Mouse (Mus musculus) neural tube, embryonic 11.5 days (tissue): Measurements from ENCODE around the gene Spop. TPM values are rescaled to one million over a fixed set of nuclear protein-coding genes. Genes with fewer than 3 reads are reported as not detected.

ENCODE experiments used
- ATAC-seq: fragments of 200-750 bp; cut with Nextera tagmentation; 2 replicates; pipeline ENCODE4 v1.8.0; 2017; ENCODE audit warnings: moderate number of reproducible peaks, mild to moderate bottlenecking, moderate TSS enrichment, moderate library complexity; ENCODE audit not compliant: insufficient read depth, low FRiP score, low TSS enrichment
- DNase-seq: peaks from one replicate; pipeline ENCODE4 v3.0.0-alpha.2; 2015; ENCODE audit warnings: low spot score
- H3K27ac ChIP-seq: fragments of 300-500 bp; sonication (generic); 2 replicates; pipeline ENCODE4 v1.5.1; 2014; ENCODE audit warnings: low read depth, mild to moderate bottlenecking, low read length
- H3K27me3 ChIP-seq: fragments of 300-500 bp; sonication (generic); 2 replicates; pipeline ENCODE4 v1.6.1; 2014; ENCODE audit warnings: mild to moderate bottlenecking, low read length, mixed read lengths; ENCODE audit not compliant: control insufficient read depth, insufficient read depth
- H3K36me3 ChIP-seq: fragments of 300-500 bp; sonication (generic); 2 replicates; pipeline ENCODE4 v1.6.1; 2014; ENCODE audit warnings: mild to moderate bottlenecking, low read length, moderate library complexity, mixed read lengths; ENCODE audit not compliant: control insufficient read depth, insufficient read depth
- H3K4me1 ChIP-seq: fragments of 300-500 bp; sonication (generic); 2 replicates; pipeline ENCODE4 v1.6.1; 2014; ENCODE audit warnings: low read length, mixed read lengths; ENCODE audit not compliant: control insufficient read depth, insufficient read depth
- H3K4me2 ChIP-seq: fragments of 300-500 bp; sonication (generic); 2 replicates; pipeline ENCODE4 v1.6.1; 2014; ENCODE audit warnings: low read depth, mild to moderate bottlenecking, moderate library complexity
- H3K4me3 ChIP-seq: fragments of 300-500 bp; sonication (generic); 2 replicates; pipeline ENCODE4 v1.5.1; 2014; ENCODE audit warnings: low read depth, low read length
- H3K9ac ChIP-seq: fragments of 300-500 bp; sonication (generic); 2 replicates; pipeline ENCODE4 v1.6.1; 2014; ENCODE audit warnings: mild to moderate bottlenecking, low read length
- H3K9me3 ChIP-seq: fragments of 300-500 bp; sonication (generic); 2 replicates; pipeline ENCODE4 v1.6.1; 2016; ENCODE audit warnings: low read length; ENCODE audit not compliant: control insufficient read depth
- WGBS: fragments of 180-500 bp; shearing (Covaris S2); extraction: QIAGEN DNeasy Blood & Tissue Kit; methylation state at CpG from one replicate; pipeline ENCODE4 v1.1.7; 2014; 5-methylcytosine and 5-hydroxymethylcytosine counted together
- polyA plus RNA-seq: library from polyadenylated mRNA; unstranded; fragments of >200 nt; fragmentation: Nextera tagmentation; extraction: Ambion mirVana; gene quantifications from 2 replicates; pipeline ENCODE4 v1.2.1, GENCODE M21; 2014

The Spop gene
- polyA plus RNA-seq, 1 experiment from 2014 or later, result 132 TPM

- 82% methylated on average over 6 of the region's 6 CpGs for WGBS
- Histone ChIP-seq H3K4me1 (peaks cover 28% of the 10 kb centered on the region), H3K27me3 (peaks cover 27% of the 10 kb centered on the region)
Observed at GRCm38 (mm10) chr11:95512383-95512782, 98.5 kb downstream of the Spop start.

GRCm38 (mm10) chr11:95513461-95514297, 99.8 kb downstream of the Spop start:
- DNase-seq (peak; percentile 44), ATAC-seq (peak; percentile 46)
- peak overlapping the region; percentile 54 for H3K9ac ChIP-seq
- H3K9me3 ChIP-seq, result no peaks in the 10 kb centered on the region
- H3K27ac ChIP-seq, result no peak overlapping the region
- peak overlapping the region; percentile 53 for H3K4me3 ChIP-seq
- peaks cover 27% of the 10 kb centered on the region for H3K27me3 ChIP-seq
- H3K4me2 ChIP-seq, result peak overlapping the region; percentile 98
- peaks cover 29% of the 10 kb centered on the region for H3K4me1 ChIP-seq
- whole genome bisulfite sequencing, result under 1% methylated on average over 58 of the region's 66 CpGs
- no peaks in the 10 kb centered on the region for H3K36me3 ChIP-seq

More at GRCm38 (mm10) chr11:95512383-95512782, 98.5 kb downstream of the Spop start:
- no peaks in the 10 kb centered on the region for H3K36me3 ChIP-seq
- no peak overlapping the region for H3K9ac ChIP-seq
- H3K4me2 ChIP-seq, result no peak overlapping the region
- no peak overlapping the region for H3K27ac ChIP-seq
- DNase-seq (no peak), ATAC-seq (no peak)
- no peaks in the 10 kb centered on the region for H3K9me3 ChIP-seq
- H3K4me3 ChIP-seq, result no peak overlapping the region

- DNase-seq (peak; percentile 71), ATAC-seq (peak; percentile 37; the same call in 1 of the 2 replicates)
- H3K9ac ChIP-seq, result peak within 1 kb of the TSS; percentile 54
- H3K27me3 ChIP-seq, result peaks cover 27% of the 10 kb centered on the region
- H3K36me3 ChIP-seq, result no peaks in the 10 kb centered on the region
- no peak within 1 kb of the TSS for H3K27ac ChIP-seq
- H3K9me3 ChIP-seq, result no peaks in the 10 kb centered on the region
- peak within 1 kb of the TSS; percentile 53 for H3K4me3 ChIP-seq
- peak within 1 kb of the TSS; percentile 98 for H3K4me2 ChIP-seq
- 1% methylated on average over 52 of the region's 66 CpGs for WGBS
- peaks cover 31% of the 10 kb centered on the region for H3K4me1 ChIP-seq
Observed at GRCm38 (mm10) chr11:95514298-95514861, 100.5 kb downstream of the Spop start, which contains the start of gene Nxph3. TSS of gene Nxph3 (minus strand) at chr11:95514570.

GRCm38 (mm10) chr11:95515376-95516323, 101.8 kb downstream of the Spop start:
- H3K4me3 ChIP-seq, result no peak overlapping the region
- ATAC-seq (no peak), DNase-seq (peak; percentile 27)
- H3K27ac ChIP-seq, result 0 out of 2 replicates have a peak overlapping the region, but pooled peaks have one; percentile 10
- H3K36me3 ChIP-seq, result no peaks in the 10 kb centered on the region
- H3K9me3 ChIP-seq, result no peaks in the 10 kb centered on the region
- peaks cover 27% of the 10 kb centered on the region for H3K27me3 ChIP-seq
- 29% methylated on average over 17 of the region's 17 CpGs for WGBS
- no peak overlapping the region for H3K4me2 ChIP-seq
- H3K4me1 ChIP-seq, result peaks cover 33% of the 10 kb centered on the region
- H3K9ac ChIP-seq, result no peak overlapping the region

GRCm38 (mm10) chr11:95516491-95516911, 102.6 kb downstream of the Spop start:
- Histone ChIP-seq H3K4me1 (peaks cover 33% of the 10 kb centered on the region), H3K9ac (no peak overlapping the region), H3K4me3 (no peak overlapping the region), H3K27me3 (peaks cover 27% of the 10 kb centered on the region), H3K27ac (no peak overlapping the region), H3K9me3 (no peaks in the 10 kb centered on the region), H3K4me2 (no peak overlapping the region), H3K36me3 (no peaks in the 10 kb centered on the region)
- ATAC-seq (no peak), DNase-seq (peak; percentile 57)
- 7% methylated on average over 5 of the region's 5 CpGs for WGBS

- Histone ChIP-seq H3K4me1 (peaks cover 33% of the 10 kb centered on the region), H3K27ac (no peak overlapping the region), H3K27me3 (peaks cover 27% of the 10 kb centered on the region), H3K9ac (no peak overlapping the region), H3K36me3 (no peaks in the 10 kb centered on the region), H3K9me3 (no peaks in the 10 kb centered on the region), H3K4me3 (no peak overlapping the region), H3K4me2 (no peak overlapping the region)
- DNase-seq (no peak), ATAC-seq (no peak)
- WGBS, result 46% methylated on average over 6 of the region's 6 CpGs
Observed at GRCm38 (mm10) chr11:95517162-95517561, 103.3 kb downstream of the Spop start.

- Histone ChIP-seq H3K36me3 (no peaks in the 10 kb centered on the region), H3K27me3 (peaks cover 10% of the 10 kb centered on the region), H3K4me2 (no peak overlapping the region), H3K4me1 (peaks cover 24% of the 10 kb centered on the region), H3K9me3 (no peaks in the 10 kb centered on the region), H3K27ac (no peak overlapping the region), H3K9ac (no peak overlapping the region), H3K4me3 (no peak overlapping the region)
- ATAC-seq (no peak), DNase-seq (no peak)
- WGBS, result 48% methylated on average over 10 of the region's 10 CpGs
Observed at GRCm38 (mm10) chr11:95519299-95519698, 105.4 kb downstream of the Spop start.

GRCm38 (mm10) chr11:95519996-95520395, 106.1 kb downstream of the Spop start:
- Histone ChIP-seq H3K4me1 (peaks cover 23% of the 10 kb centered on the region), H3K9me3 (no peaks in the 10 kb centered on the region), H3K27ac (no peak overlapping the region), H3K9ac (no peak overlapping the region; the same call in 1 of the 2 replicates), H3K36me3 (no peaks in the 10 kb centered on the region), H3K27me3 (0 out of 2 replicates have a peak, but pooled peaks cover 5% of the 10 kb centered on the region), H3K4me3 (no peak overlapping the region), H3K4me2 (no peak overlapping the region)
- 68% methylated on average over 3 of the region's 3 CpGs for WGBS
- DNase-seq (no peak), ATAC-seq (no peak)
